13 mouse cellular contexts compared by ENCODE assay signal in genomic region chr17:44519356-44519755, GRCm38 (mm10).
"Had no signal": no experiment of that assay in that cellular context is flagged by ENCODE, and none has a peak within 500 bp of the region (broad histone marks: within the 10 kb centered on the region; RNA-seq: fewer than 3 reads in every experiment).

No protein-coding gene starts in this region.

- H3K4me3 ChIP-seq: limb, embryonic 15.5 days; liver, embryonic 12.5 days; midbrain, embryonic 15.5 days; neural tube, embryonic 13.5 days had no signal

- H3K9ac ChIP-seq: limb, embryonic 15.5 days; liver, embryonic 12.5 days; lung, embryonic 14.5 days; midbrain, embryonic 15.5 days; neural tube, embryonic 13.5 days had no signal

- H3K4me2 ChIP-seq: limb, embryonic 15.5 days; liver, embryonic 12.5 days; lung, embryonic 14.5 days; midbrain, embryonic 11.5 days; midbrain, embryonic 15.5 days; neural tube, embryonic 13.5 days had no signal

- H3K36me3 ChIP-seq: limb, embryonic 15.5 days; liver, embryonic 12.5 days; midbrain, embryonic 15.5 days; neural tube, embryonic 13.5 days had no signal

- DNase-seq: lung, embryonic 14.5 days; lung, postnatal 10 days; lung, postnatal 4 days; right cerebral cortex, adult 18-20 months; right cerebral cortex, postnatal 25 days; thymus, adult 18-20 months; thymus, postnatal 14 days had no signal

- H3K27me3 ChIP-seq: limb, embryonic 15.5 days; liver, embryonic 12.5 days; midbrain, embryonic 15.5 days; neural tube, embryonic 13.5 days had no signal

- H3K9me3 ChIP-seq: limb, embryonic 15.5 days; liver, embryonic 12.5 days; midbrain, embryonic 15.5 days had no signal

- H3K27ac ChIP-seq: limb, embryonic 15.5 days; liver, embryonic 12.5 days; midbrain, embryonic 15.5 days; neural tube, embryonic 13.5 days had no signal

- ATAC-seq: intestine, postnatal 0 days; liver, embryonic 12.5 days; midbrain, embryonic 15.5 days had no signal

- H3K4me1 ChIP-seq: liver, embryonic 12.5 days; midbrain, embryonic 15.5 days; neural tube, embryonic 13.5 days had no signal
